Mouse (Mus musculus) left cerebral cortex, postnatal 10 days (tissue): ENCODE data around the gene Kcnmb1. TPM values are rescaled to one million over a fixed set of nuclear protein-coding genes. Genes with fewer than 3 reads are reported as not detected.

Experiments used
- total RNA-seq, 2 experiments: library from RNA; stranded (reverse); gene quantifications; 2 replicates each; pipeline ENCODE4 v1.2.3; 2021

Kcnmb1 gene
- total RNA-seq, 2 experiments from 2014 or later: 0.28 to 0.32 TPM

Other genes starting within 250 kb of the Kcnmb1 start
- 10 to 100 TPM; 43.7 to 45.5 TPM for gene Kcnip1, start 30.1 kb downstream of the Kcnmb1 start, total RNA-seq
- gene Lcp2, start 83.9 kb downstream of the Kcnmb1 start, total RNA-seq: 1 to 10 TPM; 5.2 to 7.2 TPM
- not detected for gene 4930469K13Rik, start 135.5 kb downstream of the Kcnmb1 start, total RNA-seq
- not detected for gene Foxi1, start 245.1 kb downstream of the Kcnmb1 start, total RNA-seq